Mouse (Mus musculus): ENCODE measurements around the gene Ngly1. TPM values are rescaled to one million over a fixed set of nuclear protein-coding genes. Genes with fewer than 3 reads are reported as not detected.

Gene Ngly1
- polyA plus RNA-seq, 1 experiment from 2014 or later = 28.8 TPM

DNA sequence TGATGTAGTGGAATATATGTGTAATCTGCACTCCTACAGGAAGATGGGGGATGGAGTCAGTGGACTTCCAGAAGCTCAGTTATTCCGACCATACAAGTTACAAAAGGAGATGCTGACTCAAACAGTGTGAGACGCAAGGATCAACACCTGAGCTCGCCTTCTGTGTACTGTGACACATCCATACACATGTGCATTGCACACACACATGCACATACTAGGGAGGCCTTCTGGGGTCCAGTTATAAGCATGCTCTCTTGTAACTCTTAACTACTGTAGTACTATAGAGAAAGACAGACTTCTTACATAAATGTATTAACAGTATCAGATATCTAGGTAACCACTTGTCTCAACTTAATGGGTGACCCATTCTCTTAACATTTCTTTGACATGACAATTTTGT is 24.6 kb downstream of the Ngly1 start:
- no peak overlapping the region for H3K27ac ChIP-seq (replicated peaks; ENCODE audit: low read depth, low read length)
- ATAC-seq (ENCODE audit: low FRiP score, low TSS enrichment) = no peak
- DNase-seq = no peak
- WGBS = 96% methylated on average over 3 of the region's 3 CpGs
- H3K9ac ChIP-seq (replicated peaks; ENCODE audit: low read length) = no peak overlapping the region
- H3K36me3 ChIP-seq (ENCODE audit: control insufficient read depth, insufficient read depth, low read length) = peaks cover 10% of the 10 kb centered on the region; the same call in 1 of the 2 replicates
- H3K27me3 ChIP-seq (ENCODE audit: control insufficient read depth, insufficient read depth, low read length) = no peaks in the 10 kb centered on the region
- no peak overlapping the region for H3K4me2 ChIP-seq (ENCODE audit: low read length)
- no peak overlapping the region for H3K4me3 ChIP-seq (replicated peaks; ENCODE audit: low read depth, low read length)
- no peaks in the 10 kb centered on the region for H3K9me3 ChIP-seq (ENCODE audit: control insufficient read depth, low read length)
- H3K4me1 ChIP-seq (ENCODE audit: control insufficient read depth, insufficient read depth, low read length) = no peaks in the 10 kb centered on the region

DNA sequence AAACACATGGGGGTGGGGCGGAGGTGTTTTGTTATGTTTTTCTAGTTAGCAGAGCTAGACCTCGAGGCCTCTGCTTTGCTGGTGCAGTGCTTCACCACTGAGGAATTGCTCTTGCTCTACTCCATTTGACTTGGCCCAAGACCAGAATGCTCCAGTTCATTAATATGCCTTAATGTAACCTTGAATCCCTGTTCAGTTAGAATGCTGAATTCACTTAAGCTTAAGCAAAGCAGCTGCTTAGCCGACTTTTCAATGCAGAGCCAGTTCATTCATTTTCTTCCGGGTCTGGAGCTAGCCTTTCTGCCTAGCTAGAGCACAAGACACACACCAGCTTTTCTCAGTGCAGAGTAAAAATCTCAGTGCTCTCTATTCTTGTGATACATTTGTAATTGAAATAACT is 30.1 kb downstream of the Ngly1 start:
- peak; percentile 29 for DNase-seq
- Histone ChIP-seq H3K9me3 (ENCODE audit: control insufficient read depth, low read length) (no peaks in the 10 kb centered on the region), H3K9ac (replicated peaks; ENCODE audit: low read length) (no peak overlapping the region), H3K4me3 (replicated peaks; ENCODE audit: low read depth, low read length) (no peak overlapping the region), H3K27me3 (ENCODE audit: control insufficient read depth, insufficient read depth, low read length) (no peaks in the 10 kb centered on the region), H3K36me3 (ENCODE audit: control insufficient read depth, insufficient read depth, low read length) (peaks cover 3% of the 10 kb centered on the region; the same call in 1 of the 2 replicates), H3K4me2 (ENCODE audit: low read length) (no peak overlapping the region), H3K27ac (replicated peaks; ENCODE audit: low read depth, low read length) (no peak overlapping the region), H3K4me1 (ENCODE audit: control insufficient read depth, insufficient read depth, low read length) (no peaks in the 10 kb centered on the region)
- 61% methylated on average over 4 of the region's 4 CpGs for WGBS
- peak; percentile 40; the same call in 1 of the 2 replicates for ATAC-seq (ENCODE audit: low FRiP score, low TSS enrichment)

DNA sequence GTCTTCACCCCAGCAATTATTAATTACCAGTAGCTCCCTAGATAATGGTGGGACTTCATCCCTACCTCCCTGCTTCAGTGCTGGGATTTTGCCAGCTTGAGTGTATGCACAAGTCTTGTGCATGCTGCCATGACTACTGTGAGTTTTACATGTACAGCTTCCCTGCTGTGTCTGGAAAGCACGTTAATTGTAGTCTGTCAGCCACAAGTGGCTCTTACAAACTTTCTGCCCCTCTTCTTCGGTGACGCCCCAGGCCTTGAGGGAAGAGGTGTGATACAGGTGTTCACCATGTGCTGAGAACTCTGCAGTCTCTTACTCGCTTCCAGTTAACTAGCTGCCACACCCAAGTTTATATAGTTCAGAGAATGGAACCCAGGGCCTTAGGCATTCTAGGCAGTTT is 34.9 kb downstream of the Ngly1 start:
- Histone ChIP-seq H3K4me3 (replicated peaks; ENCODE audit: low read depth, low read length) (no peak overlapping the region), H3K9ac (replicated peaks; ENCODE audit: low read length) (no peak overlapping the region), H3K27ac (replicated peaks; ENCODE audit: low read depth, low read length) (no peak overlapping the region), H3K27me3 (ENCODE audit: control insufficient read depth, insufficient read depth, low read length) (no peaks in the 10 kb centered on the region), H3K4me1 (ENCODE audit: control insufficient read depth, insufficient read depth, low read length) (no peaks in the 10 kb centered on the region), H3K9me3 (ENCODE audit: control insufficient read depth, low read length) (no peaks in the 10 kb centered on the region), H3K36me3 (ENCODE audit: control insufficient read depth, insufficient read depth, low read length) (peaks cover 3% of the 10 kb centered on the region; the same call in 1 of the 2 replicates), H3K4me2 (ENCODE audit: low read length) (no peak overlapping the region)
- no peak for DNase-seq
- no peak for ATAC-seq (ENCODE audit: low FRiP score, low TSS enrichment)
- 88% methylated on average over 4 of the region's 4 CpGs for WGBS

DNA sequence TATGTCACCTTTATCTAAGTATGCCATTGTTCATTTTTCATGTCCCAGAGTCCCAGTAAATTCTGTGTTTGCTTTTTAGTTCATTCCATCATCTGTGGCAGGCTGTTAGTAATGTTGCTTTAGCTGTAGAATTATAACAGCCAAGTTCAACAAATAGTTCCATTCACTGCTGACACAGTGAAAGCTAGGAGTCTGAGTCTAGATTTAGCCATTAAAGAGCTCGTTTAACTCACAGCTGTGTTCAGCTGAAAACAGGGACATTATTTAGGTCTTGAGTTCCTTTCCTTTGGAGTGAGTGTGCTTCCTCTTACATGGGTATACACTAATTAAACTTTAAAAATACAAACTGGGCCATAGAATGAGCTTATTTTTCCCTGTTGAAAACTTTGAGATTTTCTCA is 43.3 kb downstream of the Ngly1 start:
- Histone ChIP-seq H3K27me3 (ENCODE audit: control insufficient read depth, insufficient read depth, low read length) (no peaks in the 10 kb centered on the region), H3K9ac (replicated peaks; ENCODE audit: low read length) (no peak overlapping the region), H3K4me2 (ENCODE audit: low read length) (no peak overlapping the region), H3K36me3 (ENCODE audit: control insufficient read depth, insufficient read depth, low read length) (peaks cover 5% of the 10 kb centered on the region; the same call in 1 of the 2 replicates), H3K9me3 (ENCODE audit: control insufficient read depth, low read length) (no peaks in the 10 kb centered on the region), H3K27ac (replicated peaks; ENCODE audit: low read depth, low read length) (no peak overlapping the region), H3K4me3 (replicated peaks; ENCODE audit: low read depth, low read length) (no peak overlapping the region), H3K4me1 (ENCODE audit: control insufficient read depth, insufficient read depth, low read length) (no peaks in the 10 kb centered on the region)
- WGBS = 72% methylated on average over 1 of the region's 1 CpGs
- ATAC-seq (ENCODE audit: low FRiP score, low TSS enrichment) (no peak), DNase-seq (no peak)

DNA sequence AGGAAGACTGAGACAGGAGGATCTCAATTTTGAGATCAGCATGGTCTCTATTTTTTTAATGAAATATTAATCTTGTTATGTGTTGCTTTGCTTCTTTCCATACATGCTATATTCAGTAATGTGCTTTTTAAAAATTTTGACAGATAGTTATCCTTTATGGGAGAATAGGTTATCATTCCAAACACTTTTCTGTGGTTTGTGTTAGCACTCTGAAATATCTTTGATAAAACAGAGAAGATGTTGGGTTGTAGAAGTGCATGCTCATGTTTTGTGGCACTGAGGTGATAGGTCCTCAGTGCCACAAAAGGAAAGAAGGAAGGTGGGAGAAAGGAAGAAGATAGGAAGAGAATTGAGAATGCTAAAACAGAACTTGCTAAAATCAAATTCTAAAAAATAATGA is 43.9 kb downstream of the Ngly1 start:
- DNase-seq = no peak
- Histone ChIP-seq H3K4me2 (ENCODE audit: low read length) (no peak overlapping the region), H3K27me3 (ENCODE audit: control insufficient read depth, insufficient read depth, low read length) (no peaks in the 10 kb centered on the region), H3K9ac (replicated peaks; ENCODE audit: low read length) (no peak overlapping the region), H3K9me3 (ENCODE audit: control insufficient read depth, low read length) (no peaks in the 10 kb centered on the region), H3K27ac (replicated peaks; ENCODE audit: low read depth, low read length) (no peak overlapping the region), H3K4me3 (replicated peaks; ENCODE audit: low read depth, low read length) (no peak overlapping the region), H3K36me3 (ENCODE audit: control insufficient read depth, insufficient read depth, low read length) (peaks cover 5% of the 10 kb centered on the region; the same call in 1 of the 2 replicates), H3K4me1 (ENCODE audit: control insufficient read depth, insufficient read depth, low read length) (no peaks in the 10 kb centered on the region)
- ATAC-seq (ENCODE audit: low FRiP score, low TSS enrichment) = no peak

DNA sequence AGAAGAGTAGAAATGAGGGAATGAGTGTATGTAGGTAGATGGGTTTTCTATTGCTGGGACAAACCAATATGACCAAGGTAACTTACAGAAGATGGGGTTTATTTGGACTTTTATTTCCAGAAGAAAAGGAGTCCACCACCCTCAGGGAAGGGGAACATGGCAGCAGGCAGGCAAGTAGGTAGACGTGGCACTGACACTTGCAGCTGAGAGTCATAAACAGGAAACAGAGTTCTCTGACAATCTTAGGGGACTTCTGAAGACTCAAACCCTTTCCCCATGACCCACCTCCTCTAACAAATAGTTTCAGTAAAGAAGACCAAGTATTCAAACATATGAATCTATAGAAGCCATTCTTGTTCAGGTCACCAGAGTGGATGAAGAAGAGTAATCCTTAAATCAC is 44.8 kb downstream of the Ngly1 start:
- Histone ChIP-seq H3K4me3 (replicated peaks; ENCODE audit: low read depth, low read length) (no peak overlapping the region), H3K27ac (replicated peaks; ENCODE audit: low read depth, low read length) (no peak overlapping the region), H3K9me3 (ENCODE audit: control insufficient read depth, low read length) (no peaks in the 10 kb centered on the region), H3K36me3 (ENCODE audit: control insufficient read depth, insufficient read depth, low read length) (peaks cover 5% of the 10 kb centered on the region; the same call in 1 of the 2 replicates), H3K27me3 (ENCODE audit: control insufficient read depth, insufficient read depth, low read length) (no peaks in the 10 kb centered on the region), H3K9ac (replicated peaks; ENCODE audit: low read length) (no peak overlapping the region), H3K4me2 (ENCODE audit: low read length) (no peak overlapping the region), H3K4me1 (ENCODE audit: control insufficient read depth, insufficient read depth, low read length) (no peaks in the 10 kb centered on the region)
- DNase-seq (no peak), ATAC-seq (ENCODE audit: low FRiP score, low TSS enrichment) (no peak)
- 83% methylated on average over 1 of the region's 1 CpGs for WGBS

DNA sequence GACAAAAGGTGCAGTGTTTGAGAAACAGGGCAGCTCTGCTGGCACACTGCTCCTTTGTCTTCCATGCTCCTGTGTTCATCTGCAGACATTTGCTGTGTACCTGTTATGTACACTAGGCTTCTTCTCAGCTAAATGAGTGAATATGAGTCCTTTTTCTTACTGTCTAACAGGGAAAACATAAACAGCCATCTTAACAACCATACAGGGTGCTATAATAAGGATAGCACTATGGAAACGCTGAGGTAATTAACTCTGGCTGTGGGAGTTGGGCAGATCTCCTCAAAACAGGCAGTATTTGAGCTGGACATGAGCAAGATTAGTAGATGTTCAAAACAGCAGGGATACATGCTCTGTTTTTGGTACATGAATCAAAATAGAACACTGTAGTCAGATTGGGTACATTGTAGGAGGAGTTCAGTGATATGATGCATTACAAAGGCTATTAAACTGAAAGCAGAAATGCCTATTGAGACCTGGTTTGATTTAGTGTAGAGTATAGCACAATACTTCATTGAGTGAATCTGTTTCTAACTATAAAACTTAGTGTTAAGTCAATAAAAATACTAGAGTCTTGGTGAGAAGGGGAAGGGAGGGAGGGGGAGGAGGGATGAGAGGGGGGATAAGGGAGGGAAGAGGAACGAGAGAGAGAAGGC is 47.9 kb downstream of the Ngly1 start:
- ATAC-seq (ENCODE audit: low FRiP score, low TSS enrichment) (no peak), DNase-seq (no peak)
- Histone ChIP-seq H3K27me3 (ENCODE audit: control insufficient read depth, insufficient read depth, low read length) (no peaks in the 10 kb centered on the region), H3K27ac (replicated peaks; ENCODE audit: low read depth, low read length) (0 out of 2 replicates have a peak overlapping the region, but pooled peaks have one; percentile 20), H3K4me2 (ENCODE audit: low read length) (no peak overlapping the region), H3K4me1 (ENCODE audit: control insufficient read depth, insufficient read depth, low read length) (no peaks in the 10 kb centered on the region), H3K36me3 (ENCODE audit: control insufficient read depth, insufficient read depth, low read length) (peaks cover 5% of the 10 kb centered on the region; the same call in 1 of the 2 replicates), H3K4me3 (replicated peaks; ENCODE audit: low read depth, low read length) (no peak overlapping the region), H3K9ac (replicated peaks; ENCODE audit: low read length) (no peak overlapping the region), H3K9me3 (ENCODE audit: control insufficient read depth, low read length) (no peaks in the 10 kb centered on the region)
- 78% methylated on average over 2 of the region's 2 CpGs for WGBS

DNA sequence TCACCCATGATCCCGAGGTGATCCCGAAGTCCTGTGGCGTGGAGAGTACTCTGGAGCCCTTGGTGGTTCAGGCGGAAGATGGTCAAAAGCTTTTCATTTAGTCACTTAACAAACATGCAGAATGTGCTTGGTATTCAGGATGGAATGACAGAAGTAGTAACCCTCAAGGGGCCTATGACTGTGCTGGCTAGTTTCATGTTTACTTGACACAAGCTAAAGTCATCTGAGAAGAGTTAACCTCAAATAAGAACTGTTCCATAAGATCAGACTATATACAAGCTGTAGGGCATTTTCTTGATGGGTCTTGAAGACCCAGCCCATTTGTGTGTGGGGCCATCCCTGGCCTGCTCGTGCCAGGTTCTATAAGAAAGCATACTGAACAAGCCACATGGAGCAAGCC is 52.7 kb downstream of the Ngly1 start:
- DNase-seq (no peak), ATAC-seq (ENCODE audit: low FRiP score, low TSS enrichment) (no peak)
- Histone ChIP-seq H3K9me3 (ENCODE audit: control insufficient read depth, low read length) (no peaks in the 10 kb centered on the region), H3K27me3 (ENCODE audit: control insufficient read depth, insufficient read depth, low read length) (no peaks in the 10 kb centered on the region), H3K9ac (replicated peaks; ENCODE audit: low read length) (no peak overlapping the region), H3K4me2 (ENCODE audit: low read length) (no peak overlapping the region), H3K4me3 (replicated peaks; ENCODE audit: low read depth, low read length) (no peak overlapping the region), H3K27ac (replicated peaks; ENCODE audit: low read depth, low read length) (no peak overlapping the region), H3K36me3 (ENCODE audit: control insufficient read depth, insufficient read depth, low read length) (no peaks in the 10 kb centered on the region), H3K4me1 (ENCODE audit: control insufficient read depth, insufficient read depth, low read length) (no peaks in the 10 kb centered on the region)
- WGBS = 92% methylated on average over 5 of the region's 5 CpGs

DNA sequence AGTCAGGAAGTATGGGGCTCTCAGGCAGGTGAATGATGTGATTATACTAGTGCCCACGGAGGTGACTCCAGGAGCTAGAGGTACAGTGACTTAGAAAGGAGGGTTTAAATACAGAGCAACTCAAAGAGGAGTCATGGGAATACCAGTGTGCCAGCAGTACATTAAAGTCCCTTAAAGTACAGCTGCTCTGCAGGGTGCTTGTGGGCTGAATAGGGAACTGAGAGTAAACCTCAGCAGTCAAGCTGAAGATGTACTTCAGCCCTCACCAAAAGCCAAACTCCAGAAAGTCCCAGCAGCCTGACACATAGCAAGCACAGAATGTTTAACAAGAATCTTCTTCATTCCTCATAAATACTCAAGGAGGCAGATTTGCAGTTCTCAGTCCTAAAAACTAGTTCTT is 53.6 kb downstream of the Ngly1 start:
- H3K9ac ChIP-seq (replicated peaks; ENCODE audit: low read length) = no peak overlapping the region
- no peak overlapping the region for H3K4me3 ChIP-seq (replicated peaks; ENCODE audit: low read depth, low read length)
- H3K9me3 ChIP-seq (ENCODE audit: control insufficient read depth, low read length) = no peaks in the 10 kb centered on the region
- H3K27me3 ChIP-seq (ENCODE audit: control insufficient read depth, insufficient read depth, low read length) = no peaks in the 10 kb centered on the region
- ATAC-seq (ENCODE audit: low FRiP score, low TSS enrichment) (no peak), DNase-seq (no peak)
- no peaks in the 10 kb centered on the region for H3K4me1 ChIP-seq (ENCODE audit: control insufficient read depth, insufficient read depth, low read length)
- H3K27ac ChIP-seq (replicated peaks; ENCODE audit: low read depth, low read length) = no peak overlapping the region
- no peaks in the 10 kb centered on the region for H3K36me3 ChIP-seq (ENCODE audit: control insufficient read depth, insufficient read depth, low read length)
- whole genome bisulfite sequencing = 40% methylated on average over 1 of the region's 1 CpGs
- no peak overlapping the region for H3K4me2 ChIP-seq (ENCODE audit: low read length)
